Mouse (Mus musculus) MEL-GATA-1-ER (cell line): ENCODE measurements around the gene Mrgpra3.

Source experiments
- DNase-seq: peaks from one replicate; pipeline ENCODE4 v3.0.0-alpha.2; 2012; ENCODE audit warnings: low read depth; ENCODE audit errors: extremely low read depth

Gene Mrgpra3

GRCm38 (mm10) chr7:47601272-47601671 lies at the start of gene Mrgpra3:
TSS of gene Mrgpra3 (minus strand) at chr7:47601372.
- no peak for DNase-seq
